Mouse (Mus musculus): Measurements from ENCODE around the gene Hnrnpa3. TPM values are rescaled to one million over a fixed set of nuclear protein-coding genes. Genes with fewer than 3 reads are reported as not detected.
"Not testable (repeated sequence)": the region's sequence is repeated elsewhere in the genome, so short reads cannot be mapped to it uniquely, and the experiment has no call there.

Hnrnpa3 gene
- polyA plus RNA-seq, 1 experiment from 2014 or later: 194 TPM

DNA sequence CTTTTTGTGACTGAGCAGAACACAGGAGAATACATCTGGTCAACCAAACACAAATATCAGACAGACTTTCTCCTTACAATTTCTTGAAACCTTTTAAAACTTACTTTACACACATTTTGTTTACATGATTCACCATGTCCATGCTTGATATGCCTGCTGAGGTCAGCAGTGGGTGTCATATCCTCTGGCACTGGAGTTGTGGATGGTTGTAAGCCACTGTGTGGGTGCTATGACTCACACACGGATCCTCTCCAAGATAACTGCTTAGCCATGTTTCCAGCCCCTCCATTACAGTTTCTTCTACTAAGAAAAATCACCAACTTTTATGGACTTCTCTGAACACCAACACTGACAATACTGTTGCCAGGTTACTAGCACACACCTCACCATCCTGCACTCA, 29.8 kb downstream of the Hnrnpa3 start:
- Histone ChIP-seq H3K4me1 (no peaks in the 10 kb centered on the region), H3K4me2 (no peak overlapping the region), H3K27me3 (replicated peaks) (no peaks in the 10 kb centered on the region), H3K4me3 (no peak overlapping the region), H3K36me3 (replicated peaks) (no peaks in the 10 kb centered on the region), H3K9ac (no peak overlapping the region), H3K27ac (no peak overlapping the region), H3K9me3 (no peaks in the 10 kb centered on the region)
- ATAC-seq (replicated peaks): no peak
- WGBS: 89% methylated on average over 1 of the region's 1 CpGs

DNA sequence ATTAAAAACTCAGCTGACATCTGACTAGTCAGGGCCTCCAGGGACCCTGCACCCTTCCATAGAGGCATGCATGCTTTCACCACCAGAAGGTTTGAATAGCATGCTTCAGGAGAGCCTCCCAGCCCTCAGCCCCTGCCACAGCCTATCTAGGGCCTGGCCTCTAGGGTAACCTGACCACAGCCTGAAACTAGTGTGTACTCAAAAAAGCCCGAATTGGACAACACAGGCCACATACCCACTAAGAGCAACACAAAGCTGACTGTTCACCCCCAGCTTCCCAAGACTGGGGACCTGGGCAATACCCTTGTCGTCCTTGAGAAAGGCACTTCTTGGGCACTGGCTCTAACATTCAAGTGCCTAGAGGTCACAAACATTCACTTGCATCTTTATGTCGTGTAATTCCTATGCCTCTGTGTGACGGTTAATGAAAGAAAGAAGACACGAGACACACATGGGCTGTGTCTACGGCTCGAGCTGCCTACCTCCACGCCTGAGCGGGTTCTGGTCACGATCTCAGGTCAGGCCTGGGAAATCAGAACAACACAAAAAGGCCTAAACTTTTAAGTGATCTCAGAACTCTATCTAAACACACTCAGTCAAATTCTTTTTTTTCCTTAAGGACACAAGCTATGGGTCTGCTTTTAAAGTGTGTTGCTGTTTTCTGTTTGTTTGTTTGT, 30.6 kb downstream of the Hnrnpa3 start:
- H3K4me2 ChIP-seq: no peak overlapping the region
- H3K4me3 ChIP-seq: no peak overlapping the region
- no peaks in the 10 kb centered on the region for H3K27me3 ChIP-seq (replicated peaks)
- no peaks in the 10 kb centered on the region for H3K4me1 ChIP-seq
- H3K9ac ChIP-seq: no peak overlapping the region
- no peaks in the 10 kb centered on the region for H3K36me3 ChIP-seq (replicated peaks)
- H3K27ac ChIP-seq: no peak overlapping the region
- 68% methylated on average over 10 of the region's 10 CpGs for WGBS
- no peak for ATAC-seq (replicated peaks)
- H3K9me3 ChIP-seq: no peaks in the 10 kb centered on the region

DNA sequence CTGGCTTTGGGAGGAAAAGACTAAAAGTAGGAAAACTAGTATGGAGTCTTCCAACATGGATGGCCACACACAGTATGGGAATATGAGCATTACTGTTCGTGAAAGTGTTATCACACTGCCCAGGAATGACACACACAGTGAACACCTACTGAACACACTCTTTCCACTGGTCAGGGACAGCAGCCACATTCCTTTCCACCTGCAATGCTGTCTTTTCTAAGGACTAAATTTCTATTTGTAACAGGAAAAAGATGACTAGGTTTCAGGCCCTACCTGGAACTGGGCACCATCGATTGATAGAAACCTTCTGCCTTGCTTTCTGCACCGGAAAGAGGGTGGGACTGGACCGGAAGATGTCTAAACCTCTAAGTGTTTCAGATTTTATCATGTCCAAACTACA, 31.6 kb downstream of the Hnrnpa3 start:
- no peaks in the 10 kb centered on the region for H3K36me3 ChIP-seq (replicated peaks)
- no peaks in the 10 kb centered on the region for H3K9me3 ChIP-seq
- no peak overlapping the region for H3K27ac ChIP-seq
- no peak overlapping the region for H3K4me3 ChIP-seq
- no peaks in the 10 kb centered on the region for H3K4me1 ChIP-seq
- no peak overlapping the region for H3K4me2 ChIP-seq
- no peak for ATAC-seq (replicated peaks)
- WGBS: 96% methylated on average over 4 of the region's 4 CpGs
- no peak overlapping the region for H3K9ac ChIP-seq
- H3K27me3 ChIP-seq (replicated peaks): no peaks in the 10 kb centered on the region

DNA sequence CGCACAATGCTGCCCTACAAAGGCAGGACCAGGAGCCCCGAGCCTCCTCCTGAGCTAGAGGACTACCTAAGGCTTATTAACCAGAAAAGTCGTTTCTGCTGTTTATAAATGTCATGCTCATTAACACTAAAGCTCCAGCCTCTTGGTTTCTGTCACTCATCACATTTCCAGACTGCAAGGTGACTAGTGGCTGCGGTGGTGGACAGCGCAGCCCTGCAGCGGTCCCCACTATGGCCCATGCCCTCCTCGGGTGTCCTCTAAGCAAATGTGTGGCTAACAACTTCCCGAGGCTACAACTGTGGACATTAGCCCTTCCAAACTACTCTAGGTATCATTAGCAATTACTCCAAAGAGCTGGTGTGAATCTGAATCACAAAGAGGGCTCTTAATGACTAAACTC, 32.3 kb downstream of the Hnrnpa3 start:
- Histone ChIP-seq H3K4me2 (no peak overlapping the region), H3K4me1 (no peaks in the 10 kb centered on the region), H3K27me3 (replicated peaks) (no peaks in the 10 kb centered on the region), H3K9me3 (no peaks in the 10 kb centered on the region), H3K36me3 (replicated peaks) (no peaks in the 10 kb centered on the region), H3K9ac (no peak overlapping the region), H3K27ac (no peak overlapping the region), H3K4me3 (no peak overlapping the region)
- 82% methylated on average over 8 of the region's 8 CpGs for WGBS
- no peak for ATAC-seq (replicated peaks)

DNA sequence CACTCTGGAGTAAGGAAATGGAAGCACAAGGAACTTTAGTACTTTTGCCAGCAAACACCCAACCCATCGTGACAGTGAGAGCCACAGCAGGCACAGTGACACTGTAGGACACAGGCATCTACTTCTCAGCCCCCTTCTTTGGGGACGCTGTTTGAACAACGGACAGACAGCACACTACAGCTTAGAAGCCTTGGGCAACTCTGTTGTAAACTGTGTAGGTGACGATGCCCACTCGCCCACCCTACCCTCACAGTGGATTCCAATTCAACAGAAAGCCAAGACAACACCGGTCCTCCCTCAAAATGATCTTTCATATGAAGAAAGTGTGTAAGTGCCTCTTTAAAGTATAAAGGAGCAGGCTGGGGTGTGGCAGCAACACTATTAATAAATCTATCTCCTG, 33.3 kb downstream of the Hnrnpa3 start:
- no peak for ATAC-seq (replicated peaks)
- 94% methylated on average over 6 of the region's 6 CpGs for WGBS

DNA sequence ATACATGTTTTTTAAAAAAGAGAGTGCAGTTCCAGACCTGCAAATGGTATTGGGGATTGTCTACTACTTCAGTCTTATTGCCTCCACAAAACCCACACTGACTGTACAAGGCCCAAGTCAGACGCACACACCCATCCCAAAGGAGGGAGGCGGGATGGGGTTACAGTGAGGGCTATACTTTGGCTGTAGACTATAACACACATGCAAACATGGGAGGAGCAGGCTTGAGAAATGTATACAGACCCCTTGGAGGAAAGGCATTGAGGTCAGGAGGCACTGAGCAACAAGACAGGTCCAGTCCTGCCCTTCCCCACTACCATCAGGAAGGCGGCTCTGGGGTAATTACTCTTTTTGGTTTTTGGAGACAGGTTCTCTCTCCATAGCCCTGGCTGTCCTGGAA, 35.9 kb downstream of the Hnrnpa3 start:
- not testable (repeated sequence) for H3K27ac ChIP-seq; H3K36me3 ChIP-seq (replicated peaks); H3K4me1 ChIP-seq; H3K27me3 ChIP-seq (replicated peaks); H3K4me3 ChIP-seq; ATAC-seq (replicated peaks); H3K9me3 ChIP-seq; H3K4me2 ChIP-seq; H3K9ac ChIP-seq
- WGBS: 93% methylated on average over 3 of the region's 3 CpGs

More for the DNA sequence above, 33.3 kb downstream of the Hnrnpa3 start:
- Histone ChIP-seq H3K36me3 (replicated peaks) (no peaks in the 10 kb centered on the region), H3K4me1 (no peaks in the 10 kb centered on the region), H3K4me2 (no peak overlapping the region), H3K9ac (no peak overlapping the region), H3K27me3 (replicated peaks) (no peaks in the 10 kb centered on the region), H3K9me3 (no peaks in the 10 kb centered on the region), H3K27ac (no peak overlapping the region), H3K4me3 (no peak overlapping the region)

DNA sequence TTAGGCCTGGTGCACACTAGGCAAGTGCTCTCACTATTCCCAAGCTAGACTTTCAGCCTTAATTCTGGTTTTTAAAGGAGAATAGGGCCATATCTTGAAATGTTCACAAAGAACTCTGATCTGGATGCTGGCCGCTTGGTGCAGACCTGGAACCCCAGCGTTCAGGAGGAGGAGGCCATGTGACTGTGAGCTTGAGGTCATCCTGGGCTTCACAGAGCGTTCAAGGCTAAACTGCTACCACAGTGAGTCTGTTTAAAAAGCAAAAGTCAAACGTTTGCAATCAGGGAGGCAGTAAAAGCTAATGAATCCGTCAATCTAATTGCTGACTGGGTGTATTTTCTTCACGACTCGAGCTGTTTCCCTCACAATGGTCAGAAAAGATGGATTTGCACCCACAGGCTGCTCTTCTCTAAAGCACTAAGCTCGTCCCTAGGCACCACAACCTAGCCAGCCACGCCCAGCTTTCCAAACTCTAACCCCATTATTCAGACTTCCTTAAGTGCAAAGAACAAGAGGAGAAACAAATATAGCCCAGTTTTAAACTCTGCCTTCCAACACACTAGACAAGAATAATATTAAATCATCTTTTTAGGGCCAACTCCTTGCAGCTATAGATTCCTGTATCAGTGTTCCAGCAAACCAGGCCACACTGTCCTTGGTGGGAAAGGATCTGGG, 36.8 kb downstream of the Hnrnpa3 start:
- ATAC-seq (replicated peaks): no peak
- 67% methylated on average over 9 of the region's 9 CpGs for WGBS
- H3K27ac ChIP-seq: no peak overlapping the region

DNA sequence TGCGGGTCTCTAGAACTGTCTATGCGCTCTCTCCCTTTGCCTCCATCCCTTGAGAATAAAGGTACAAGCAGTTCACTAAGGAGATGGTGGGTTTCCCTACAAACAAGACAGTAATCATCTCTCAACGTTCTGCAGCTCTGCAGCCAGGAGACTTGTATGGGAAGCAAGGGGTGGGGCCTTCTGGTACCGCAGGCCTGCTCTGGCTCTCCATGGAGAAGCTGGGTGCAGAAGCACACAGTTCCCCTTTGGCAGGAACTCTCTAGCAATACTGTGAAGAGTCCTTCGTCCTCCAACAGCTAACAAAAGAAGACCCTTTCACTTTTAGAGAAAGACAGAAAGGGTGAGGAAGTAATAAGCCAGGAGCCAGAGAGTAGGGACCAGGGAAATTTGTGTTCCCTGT, 37.3 kb downstream of the Hnrnpa3 start:
- Histone ChIP-seq H3K4me1 (0 out of 2 replicates have a peak, but pooled peaks cover 4% of the 10 kb centered on the region), H3K4me3 (no peak overlapping the region), H3K36me3 (replicated peaks) (no peaks in the 10 kb centered on the region), H3K27ac (no peak overlapping the region), H3K4me2 (no peak overlapping the region), H3K9me3 (no peaks in the 10 kb centered on the region), H3K9ac (no peak overlapping the region), H3K27me3 (replicated peaks) (no peaks in the 10 kb centered on the region)
- 59% methylated on average over 5 of the region's 5 CpGs for WGBS
- no peak for ATAC-seq (replicated peaks)

More for the DNA sequence above, 36.8 kb downstream of the Hnrnpa3 start:
- 0 out of 2 replicates have a peak, but pooled peaks cover 4% of the 10 kb centered on the region for H3K4me1 ChIP-seq
- no peak overlapping the region for H3K4me3 ChIP-seq
- no peak overlapping the region for H3K4me2 ChIP-seq
- H3K36me3 ChIP-seq (replicated peaks): no peaks in the 10 kb centered on the region
- H3K9me3 ChIP-seq: no peaks in the 10 kb centered on the region
- no peak overlapping the region for H3K9ac ChIP-seq
- H3K27me3 ChIP-seq (replicated peaks): no peaks in the 10 kb centered on the region

DNA sequence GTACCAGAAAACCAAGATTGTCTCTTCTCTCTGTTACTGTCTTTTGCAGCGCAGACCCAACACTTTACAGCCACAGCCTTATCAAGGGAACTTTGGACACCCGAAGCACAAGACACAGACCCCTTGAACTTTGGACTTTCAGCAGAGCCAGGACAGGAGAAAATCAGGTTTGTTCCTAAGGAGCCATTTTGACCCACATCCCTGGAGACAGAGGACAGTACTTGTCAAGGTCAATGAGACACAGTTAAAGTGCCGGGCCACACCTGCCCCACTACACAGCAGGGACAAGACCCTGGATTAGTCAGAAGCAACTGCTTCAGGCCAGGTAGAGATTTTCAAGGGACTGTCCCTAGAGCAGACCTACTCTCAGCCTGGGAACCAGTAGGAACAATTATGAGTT, 38.2 kb downstream of the Hnrnpa3 start:
- WGBS: 94% methylated on average over 3 of the region's 3 CpGs
- Histone ChIP-seq H3K4me2 (no peak overlapping the region), H3K36me3 (replicated peaks) (no peaks in the 10 kb centered on the region), H3K4me3 (no peak overlapping the region), H3K4me1 (peaks cover 4% of the 10 kb centered on the region; the same call in 1 of the 2 replicates), H3K9me3 (no peaks in the 10 kb centered on the region), H3K27ac (no peak overlapping the region), H3K9ac (no peak overlapping the region), H3K27me3 (replicated peaks) (no peaks in the 10 kb centered on the region)
- ATAC-seq (replicated peaks): no peak

DNA sequence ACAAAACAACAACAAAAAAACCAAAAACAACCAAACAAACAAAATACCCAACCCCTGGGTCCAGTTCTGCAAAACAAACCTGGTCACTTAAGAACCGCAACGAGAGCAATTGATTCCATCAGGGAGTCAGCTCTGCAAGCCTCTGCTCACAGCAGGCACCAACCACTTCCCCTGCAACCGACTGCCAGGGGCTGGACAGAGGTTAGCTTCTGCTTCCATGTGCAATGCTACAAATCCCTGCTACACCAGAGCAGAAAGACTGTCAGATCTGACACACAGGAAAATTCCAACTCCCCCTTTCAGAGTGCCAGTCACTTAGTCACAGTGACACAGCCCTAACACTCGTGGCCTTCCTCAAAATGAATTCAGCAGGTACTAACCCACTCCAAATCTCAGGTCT, 38.9 kb downstream of the Hnrnpa3 start:
- H3K4me3 ChIP-seq: no peak overlapping the region
- peaks cover 8% of the 10 kb centered on the region for H3K4me1 ChIP-seq
- H3K9me3 ChIP-seq: no peaks in the 10 kb centered on the region
- H3K36me3 ChIP-seq (replicated peaks): no peaks in the 10 kb centered on the region
- H3K27me3 ChIP-seq (replicated peaks): no peaks in the 10 kb centered on the region
- no peak overlapping the region for H3K4me2 ChIP-seq
- H3K9ac ChIP-seq: no peak overlapping the region
- WGBS: 38% methylated on average over 4 of the region's 4 CpGs
- ATAC-seq (replicated peaks): no peak
- no peak overlapping the region for H3K27ac ChIP-seq

DNA sequence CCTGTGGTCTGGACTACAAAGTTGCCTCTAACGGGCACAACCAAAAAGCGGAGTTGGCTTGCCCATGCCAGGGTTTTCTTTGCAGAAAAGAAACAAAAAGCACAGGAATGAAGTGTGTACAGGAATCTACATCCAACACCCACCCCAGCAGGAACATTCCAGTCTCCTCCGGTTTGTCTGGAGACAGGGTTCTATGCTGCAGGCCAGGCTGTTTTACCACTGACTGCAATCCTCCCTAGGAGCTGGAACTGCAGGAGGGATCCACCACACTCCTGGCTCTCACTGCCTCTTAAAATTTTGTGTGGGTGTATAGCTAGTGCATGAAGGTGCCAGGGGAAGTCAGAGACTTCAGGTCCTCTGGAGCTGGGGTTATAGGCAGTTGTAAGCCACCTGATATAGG, 39.8 kb downstream of the Hnrnpa3 start:
- Histone ChIP-seq H3K9ac (no peak overlapping the region), H3K27ac (no peak overlapping the region), H3K4me1 (peaks cover 17% of the 10 kb centered on the region), H3K36me3 (replicated peaks) (no peaks in the 10 kb centered on the region), H3K9me3 (no peaks in the 10 kb centered on the region), H3K27me3 (replicated peaks) (no peaks in the 10 kb centered on the region), H3K4me3 (no peak overlapping the region), H3K4me2 (no peak overlapping the region)
- no peak for ATAC-seq (replicated peaks)
- WGBS: 81% methylated on average over 3 of the region's 3 CpGs

DNA sequence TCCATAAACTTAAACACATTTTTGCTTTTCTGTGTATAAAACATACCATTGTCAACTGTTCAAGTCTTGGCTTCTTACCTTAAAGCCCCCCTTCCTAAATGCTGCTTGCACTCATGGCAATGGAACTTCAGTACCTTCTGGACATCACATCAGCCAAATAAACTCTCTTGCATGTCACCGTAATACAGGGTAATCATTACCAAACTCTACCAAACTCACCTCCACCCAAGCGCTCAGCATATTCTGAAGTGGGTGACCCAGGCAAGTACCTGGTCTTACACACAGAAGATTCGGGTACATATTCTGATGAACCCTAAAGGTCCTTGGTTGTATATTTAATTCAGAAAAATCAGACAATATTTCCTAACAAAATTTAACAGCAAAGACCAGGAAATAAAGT, 41.5 kb downstream of the Hnrnpa3 start:
- H3K36me3 ChIP-seq (replicated peaks): no peaks in the 10 kb centered on the region
- WGBS: 96% methylated on average over 3 of the region's 3 CpGs

DNA sequence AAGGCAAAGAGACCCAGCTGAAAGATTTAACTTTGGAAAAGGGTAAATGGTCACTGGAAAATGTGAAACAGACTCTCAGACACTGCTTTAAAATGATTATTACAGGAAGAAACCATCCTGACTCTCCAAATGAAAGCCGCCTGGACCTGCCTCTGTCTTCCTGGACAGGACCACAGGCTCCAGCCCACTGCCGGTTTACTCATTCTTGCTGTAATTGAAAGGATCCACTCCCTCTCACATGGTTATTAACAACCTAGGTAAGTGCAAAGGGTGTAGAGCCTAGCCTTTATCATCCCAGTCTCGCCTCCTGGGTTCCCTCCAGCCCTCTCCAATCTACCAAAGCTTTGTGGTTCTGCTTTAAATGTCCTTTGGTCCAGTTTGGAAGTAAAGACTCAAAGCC, 42.1 kb downstream of the Hnrnpa3 start:
- Histone ChIP-seq H3K4me2 (no peak overlapping the region), H3K36me3 (replicated peaks) (no peaks in the 10 kb centered on the region), H3K4me3 (no peak overlapping the region), H3K4me1 (peaks cover 25% of the 10 kb centered on the region), H3K27me3 (replicated peaks) (peaks cover 3% of the 10 kb centered on the region; the same call in 1 of the 2 replicates), H3K27ac (no peak overlapping the region), H3K9ac (no peak overlapping the region), H3K9me3 (no peaks in the 10 kb centered on the region)
- 83% methylated on average over 3 of the region's 3 CpGs for WGBS
- ATAC-seq (replicated peaks): no peak

More for the DNA sequence above, 41.5 kb downstream of the Hnrnpa3 start:
- no peak for ATAC-seq (replicated peaks)
- no peak overlapping the region for H3K27ac ChIP-seq
- H3K4me2 ChIP-seq: no peak overlapping the region
- no peaks in the 10 kb centered on the region for H3K9me3 ChIP-seq
- no peak overlapping the region for H3K9ac ChIP-seq
- no peak overlapping the region for H3K4me3 ChIP-seq
- peaks cover 25% of the 10 kb centered on the region for H3K4me1 ChIP-seq
- H3K27me3 ChIP-seq (replicated peaks): peaks cover 3% of the 10 kb centered on the region; the same call in 1 of the 2 replicates

All from midbrain, embryonic 15.5 days (tissue).